Mouse (Mus musculus): ENCODE results near the gene Sqstm1.

DNA sequence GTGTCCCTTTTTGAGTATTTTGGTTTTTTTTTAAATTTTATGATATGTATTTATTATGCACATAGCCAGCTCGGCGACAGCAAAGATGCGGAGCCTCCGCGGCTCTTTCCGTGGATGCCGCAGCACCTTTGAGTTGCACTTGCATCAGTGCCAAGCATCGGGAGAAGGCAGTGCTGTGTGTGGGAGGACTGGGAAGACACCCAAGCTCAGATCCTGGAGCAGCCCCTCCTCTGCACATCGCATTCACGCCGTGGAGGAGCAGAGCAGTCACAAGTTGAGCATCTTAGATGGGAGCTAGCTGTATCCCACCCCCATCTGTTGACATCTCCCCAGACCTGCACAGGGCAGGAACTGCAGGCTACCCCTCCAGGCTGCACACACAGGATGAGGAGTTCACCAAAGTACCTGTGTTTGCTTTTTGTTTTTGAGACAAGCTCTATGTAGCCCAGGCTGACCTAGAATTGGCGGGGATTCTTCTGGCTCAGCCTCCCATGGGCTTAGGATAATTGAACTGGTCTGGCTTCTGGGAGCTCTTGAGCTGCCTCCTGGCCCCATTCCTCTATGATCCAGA, 43.5 kb upstream of the Sqstm1 start:
- TF ChIP-seq POLR2A (IDR thresholded peaks at IDR 0.05; ENCODE audit: insufficient read depth, low read depth, low read length) (no peak), CTCF (IDR thresholded peaks at IDR 0.05) (no peak), EP300 (IDR thresholded peaks at IDR 0.05; ENCODE audit: insufficient read depth, low read depth, low read length) (no peak)
